Mouse (Mus musculus): ENCODE measurements around the gene Gm20888. TPM values are rescaled to one million over a fixed set of nuclear protein-coding genes. Genes with fewer than 3 reads are reported as not detected.
"Not testable (repeated sequence)": the region's sequence is repeated elsewhere in the genome, so short reads cannot be mapped to it uniquely, and the experiment has no call there.

Gm20888 gene
- polyA plus RNA-seq (2015; fragmentation: Nextera tagmentation; extraction: Ambion mirVana): not detected in 2 replicates

DNA sequence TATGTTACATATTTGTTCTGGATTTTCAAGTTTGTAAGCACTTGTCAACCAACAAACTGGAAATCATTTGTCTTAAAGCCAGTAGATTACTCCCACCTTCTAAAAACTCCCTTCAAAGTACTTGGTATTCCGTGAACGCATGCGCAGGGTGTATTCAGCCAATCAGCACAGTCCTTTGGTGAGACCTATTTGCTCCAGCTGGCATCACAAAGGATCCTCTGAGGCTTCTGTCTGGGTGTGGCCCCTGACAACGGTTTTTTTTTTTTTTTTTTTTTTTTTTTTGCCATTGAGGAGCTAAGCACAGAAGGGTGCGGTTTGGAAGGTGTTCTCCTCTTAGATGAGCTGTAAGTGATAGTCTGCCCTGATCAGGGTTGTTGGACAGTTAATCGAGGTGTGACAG, at the start of gene Gm20888:
Gene Gm20888, plus strand, starts transcription at position 301 of the 400 bp plus-strand sequence.
- H3K27ac ChIP-seq (ENCODE audit: low read depth, low read length); H3K27me3 ChIP-seq (replicated peaks; ENCODE audit: control insufficient read depth, insufficient read depth, low read length); H3K4me1 ChIP-seq (replicated peaks; ENCODE audit: control insufficient read depth, insufficient read depth, low read length); ATAC-seq; H3K36me3 ChIP-seq (ENCODE audit: control insufficient read depth, insufficient read depth); H3K9ac ChIP-seq (ENCODE audit: low read depth, low read length); H3K4me2 ChIP-seq (replicated peaks; ENCODE audit: low read depth); H3K9me3 ChIP-seq (ENCODE audit: control insufficient read depth); H3K4me3 ChIP-seq (ENCODE audit: low read depth, low read length): not testable (repeated sequence)
- WGBS: no CpG with 5 or more reads among the region's 6 CpGs

Other genes starting within 250 kb of the Gm20888 start
- gene Gm21118, start 168.2 kb upstream of the Gm20888 start, polyA plus RNA-seq (2015; fragmentation: Nextera tagmentation; extraction: Ambion mirVana): not detected in 2 replicates
- not detected in 2 replicates for gene Gm29423, start 138.6 kb upstream of the Gm20888 start, polyA plus RNA-seq (2015; fragmentation: Nextera tagmentation; extraction: Ambion mirVana)
- gene Gm29644, start 138.5 kb upstream of the Gm20888 start, polyA plus RNA-seq (2015; fragmentation: Nextera tagmentation; extraction: Ambion mirVana): not detected in 2 replicates

Data from intestine, postnatal 0 days (tissue).